Mouse (Mus musculus) thymus, postnatal 25 days (tissue): ENCODE results near the gene D430042O09Rik.

Experiments
- DNase-seq: peaks from one replicate; pipeline ENCODE4 v3.0.0; 2022

D430042O09Rik gene

GRCm38 (mm10) chr7:125818301-125818712 lies 110.6 kb downstream of the D430042O09Rik start:
- DNase-seq, result no peak

GRCm38 (mm10) chr7:125820233-125820632 lies 112.5 kb downstream of the D430042O09Rik start:
- DNase-seq, result no peak

- DNase-seq, result no peak
Observed at GRCm38 (mm10) chr7:125826425-125826824, 118.7 kb downstream of the D430042O09Rik start.

- no peak for DNase-seq
Observed at GRCm38 (mm10) chr7:125826887-125827286, 119.2 kb downstream of the D430042O09Rik start.

GRCm38 (mm10) chr7:125827420-125827819 lies 119.7 kb downstream of the D430042O09Rik start:
- DNase-seq, result no peak

GRCm38 (mm10) chr7:125828561-125828960 lies 120.9 kb downstream of the D430042O09Rik start:
- DNase-seq, result no peak

- DNase-seq, result no peak
Observed at GRCm38 (mm10) chr7:125829121-125829666, 121.5 kb downstream of the D430042O09Rik start.

- no peak for DNase-seq
Observed at GRCm38 (mm10) chr7:125832767-125833166, 125.1 kb downstream of the D430042O09Rik start.

- DNase-seq, result no peak
Observed at GRCm38 (mm10) chr7:125833471-125833870, 125.8 kb downstream of the D430042O09Rik start.

GRCm38 (mm10) chr7:125838078-125838742 lies 130.5 kb downstream of the D430042O09Rik start:
- DNase-seq, result no peak

- no peak for DNase-seq
Observed at GRCm38 (mm10) chr7:125845611-125846010, 137.9 kb downstream of the D430042O09Rik start.

GRCm38 (mm10) chr7:125846866-125847527 lies 139.3 kb downstream of the D430042O09Rik start:
- DNase-seq, result no peak

GRCm38 (mm10) chr7:125847528-125847866 lies 139.8 kb downstream of the D430042O09Rik start:
- no peak for DNase-seq

- no peak for DNase-seq
Observed at GRCm38 (mm10) chr7:125859564-125859963, 151.9 kb downstream of the D430042O09Rik start.

GRCm38 (mm10) chr7:125860421-125860820 lies 152.7 kb downstream of the D430042O09Rik start:
- DNase-seq, result no peak

- DNase-seq, result no peak
Observed at GRCm38 (mm10) chr7:125864026-125864425, 156.3 kb downstream of the D430042O09Rik start.

- DNase-seq, result no peak
Observed at GRCm38 (mm10) chr7:125865234-125865633, 157.5 kb downstream of the D430042O09Rik start.

- DNase-seq, result no peak
Observed at GRCm38 (mm10) chr7:125868570-125868969, 160.9 kb downstream of the D430042O09Rik start.

- no peak for DNase-seq
Observed at GRCm38 (mm10) chr7:125871404-125872201, 163.9 kb downstream of the D430042O09Rik start.

- DNase-seq, result no peak
Observed at GRCm38 (mm10) chr7:125872202-125872580, 164.5 kb downstream of the D430042O09Rik start.

- DNase-seq, result no peak
Observed at GRCm38 (mm10) chr7:125872874-125873273, 165.2 kb downstream of the D430042O09Rik start.

- DNase-seq, result no peak
Observed at GRCm38 (mm10) chr7:125873971-125874495, 166.3 kb downstream of the D430042O09Rik start.

GRCm38 (mm10) chr7:125878040-125878439 lies 170.4 kb downstream of the D430042O09Rik start:
- DNase-seq, result no peak
